Mouse (Mus musculus): ENCODE measurements at regions not wholly inside any gene's neighbourhood (a gene's known extent, or its start where the extent isn't known, plus 50 kb on each side); places are given as distances from the start of the nearest gene placed in this dataset.

GRCm38 (mm10) chr12:48605423-48605822 lies 777.0 kb upstream of the Foxg1 start:
- no peak overlapping the region for H3K9ac ChIP-seq (replicated peaks)

GRCm38 (mm10) chr12:48609391-48609790 lies 773.1 kb upstream of the Foxg1 start:
- no peak overlapping the region for H3K4me3 ChIP-seq
- no peaks in the 10 kb centered on the region for H3K36me3 ChIP-seq
- WGBS, result 62% methylated on average over 6 of the region's 6 CpGs
- H3K4me1 ChIP-seq, result no peaks in the 10 kb centered on the region
- H3K27ac ChIP-seq (replicated peaks), result no peak overlapping the region
- H3K9me3 ChIP-seq, result no peaks in the 10 kb centered on the region
- no peak overlapping the region for H3K9ac ChIP-seq (replicated peaks)
- H3K27me3 ChIP-seq, result no peaks in the 10 kb centered on the region
- no peak overlapping the region for H3K4me2 ChIP-seq (replicated peaks)
- ATAC-seq (replicated peaks), result no peak

More at GRCm38 (mm10) chr12:48605423-48605822, 777.0 kb upstream of the Foxg1 start:
- ATAC-seq (replicated peaks), result no peak
- Histone ChIP-seq H3K4me1 (no peaks in the 10 kb centered on the region), H3K9me3 (no peaks in the 10 kb centered on the region), H3K4me3 (no peak overlapping the region), H3K4me2 (replicated peaks) (no peak overlapping the region), H3K27me3 (no peaks in the 10 kb centered on the region), H3K27ac (replicated peaks) (no peak overlapping the region), H3K36me3 (no peaks in the 10 kb centered on the region)

- Histone ChIP-seq H3K4me2 (replicated peaks) (no peak overlapping the region), H3K9ac (replicated peaks) (no peak overlapping the region), H3K36me3 (no peaks in the 10 kb centered on the region), H3K4me1 (no peaks in the 10 kb centered on the region), H3K9me3 (no peaks in the 10 kb centered on the region), H3K4me3 (no peak overlapping the region), H3K27ac (replicated peaks) (no peak overlapping the region), H3K27me3 (no peaks in the 10 kb centered on the region)
- 57% methylated on average over 5 of the region's 5 CpGs for WGBS
- ATAC-seq (replicated peaks), result 0 out of 2 replicates have a peak, but pooled peaks have one; percentile 26
These were observed 770.4 kb upstream of the Foxg1 start for GRCm38 (mm10) chr12:48612066-48612465.

GRCm38 (mm10) chr12:48616337-48616736 lies 766.1 kb upstream of the Foxg1 start:
- no peaks in the 10 kb centered on the region for H3K4me1 ChIP-seq
- WGBS, result 90% methylated on average over 2 of the region's 2 CpGs
- no peaks in the 10 kb centered on the region for H3K27me3 ChIP-seq
- H3K4me3 ChIP-seq, result no peak overlapping the region
- no peaks in the 10 kb centered on the region for H3K9me3 ChIP-seq
- ATAC-seq (replicated peaks), result no peak
- H3K4me2 ChIP-seq (replicated peaks), result no peak overlapping the region
- no peak overlapping the region for H3K27ac ChIP-seq (replicated peaks)
- no peaks in the 10 kb centered on the region for H3K36me3 ChIP-seq
- no peak overlapping the region for H3K9ac ChIP-seq (replicated peaks)

GRCm38 (mm10) chr12:48633559-48633958 lies 748.9 kb upstream of the Foxg1 start:
- Histone ChIP-seq H3K27ac (replicated peaks) (no peak overlapping the region), H3K4me1 (no peaks in the 10 kb centered on the region), H3K4me2 (replicated peaks) (no peak overlapping the region), H3K9me3 (no peaks in the 10 kb centered on the region), H3K36me3 (no peaks in the 10 kb centered on the region), H3K9ac (replicated peaks) (no peak overlapping the region), H3K27me3 (no peaks in the 10 kb centered on the region), H3K4me3 (no peak overlapping the region)
- ATAC-seq (replicated peaks), result no peak; the same call in 1 of the 2 replicates
- 53% methylated on average over 4 of the region's 4 CpGs for WGBS

- Histone ChIP-seq H3K9me3 (no peaks in the 10 kb centered on the region), H3K27me3 (no peaks in the 10 kb centered on the region), H3K27ac (replicated peaks) (no peak overlapping the region), H3K36me3 (no peaks in the 10 kb centered on the region), H3K4me3 (no peak overlapping the region), H3K4me2 (replicated peaks) (no peak overlapping the region), H3K4me1 (no peaks in the 10 kb centered on the region), H3K9ac (replicated peaks) (no peak overlapping the region)
- ATAC-seq (replicated peaks), result no peak
- 66% methylated on average over 6 of the region's 6 CpGs for WGBS
These were observed 747.7 kb upstream of the Foxg1 start for GRCm38 (mm10) chr12:48634671-48635241.

GRCm38 (mm10) chr12:48641974-48642373 lies 740.5 kb upstream of the Foxg1 start:
- H3K9ac ChIP-seq (replicated peaks), result no peak overlapping the region
- no peaks in the 10 kb centered on the region for H3K27me3 ChIP-seq
- ATAC-seq (replicated peaks), result no peak
- H3K36me3 ChIP-seq, result no peaks in the 10 kb centered on the region
- H3K4me1 ChIP-seq, result 0 out of 2 replicates have a peak, but pooled peaks cover 3% of the 10 kb centered on the region
- H3K4me2 ChIP-seq (replicated peaks), result no peak overlapping the region
- H3K4me3 ChIP-seq, result no peak overlapping the region
- H3K9me3 ChIP-seq, result no peaks in the 10 kb centered on the region
- no peak overlapping the region for H3K27ac ChIP-seq (replicated peaks)
- 72% methylated on average over 3 of the region's 3 CpGs for WGBS

- Histone ChIP-seq H3K36me3 (no peaks in the 10 kb centered on the region), H3K27me3 (no peaks in the 10 kb centered on the region), H3K27ac (replicated peaks) (no peak overlapping the region), H3K4me1 (0 out of 2 replicates have a peak, but pooled peaks cover 3% of the 10 kb centered on the region), H3K4me2 (replicated peaks) (no peak overlapping the region), H3K9me3 (no peaks in the 10 kb centered on the region), H3K9ac (replicated peaks) (no peak overlapping the region), H3K4me3 (no peak overlapping the region)
- no peak for ATAC-seq (replicated peaks)
- 58% methylated on average over 2 of the region's 2 CpGs for WGBS
These were observed 737.3 kb upstream of the Foxg1 start for GRCm38 (mm10) chr12:48645135-48645534.

GRCm38 (mm10) chr12:48645910-48646309 lies 736.5 kb upstream of the Foxg1 start:
- H3K4me2 ChIP-seq (replicated peaks), result no peak overlapping the region
- no peaks in the 10 kb centered on the region for H3K36me3 ChIP-seq
- WGBS, result 54% methylated on average over 7 of the region's 7 CpGs
- no peak overlapping the region for H3K4me3 ChIP-seq
- H3K9me3 ChIP-seq, result no peaks in the 10 kb centered on the region
- H3K9ac ChIP-seq (replicated peaks), result no peak overlapping the region
- H3K4me1 ChIP-seq, result 0 out of 2 replicates have a peak, but pooled peaks cover 3% of the 10 kb centered on the region
- no peaks in the 10 kb centered on the region for H3K27me3 ChIP-seq
- no peak overlapping the region for H3K27ac ChIP-seq (replicated peaks)
- no peak for ATAC-seq (replicated peaks)

- Histone ChIP-seq H3K9me3 (no peaks in the 10 kb centered on the region), H3K4me3 (no peak overlapping the region), H3K27ac (replicated peaks) (no peak overlapping the region), H3K4me2 (replicated peaks) (no peak overlapping the region), H3K9ac (replicated peaks) (no peak overlapping the region), H3K27me3 (no peaks in the 10 kb centered on the region), H3K4me1 (no peaks in the 10 kb centered on the region), H3K36me3 (no peaks in the 10 kb centered on the region)
- WGBS, result 55% methylated on average over 2 of the region's 2 CpGs
- ATAC-seq (replicated peaks), result no peak
These were observed 707.3 kb upstream of the Foxg1 start for GRCm38 (mm10) chr12:48675176-48675575.

GRCm38 (mm10) chr12:48680957-48681356 lies 701.5 kb upstream of the Foxg1 start:
- Histone ChIP-seq H3K4me2 (replicated peaks) (no peak overlapping the region), H3K27ac (replicated peaks) (no peak overlapping the region), H3K9ac (replicated peaks) (no peak overlapping the region), H3K4me3 (no peak overlapping the region), H3K27me3 (no peaks in the 10 kb centered on the region), H3K4me1 (no peaks in the 10 kb centered on the region), H3K36me3 (no peaks in the 10 kb centered on the region), H3K9me3 (no peaks in the 10 kb centered on the region)
- WGBS, result 66% methylated on average over 1 of the region's 1 CpGs
- no peak for ATAC-seq (replicated peaks)

- Histone ChIP-seq H3K4me1 (no peaks in the 10 kb centered on the region), H3K27ac (replicated peaks) (no peak overlapping the region), H3K9me3 (no peaks in the 10 kb centered on the region), H3K4me2 (replicated peaks) (no peak overlapping the region), H3K36me3 (no peaks in the 10 kb centered on the region), H3K27me3 (no peaks in the 10 kb centered on the region), H3K4me3 (no peak overlapping the region), H3K9ac (replicated peaks) (no peak overlapping the region)
- ATAC-seq (replicated peaks), result no peak
- 85% methylated on average over 1 of the region's 1 CpGs for WGBS
These were observed 676.5 kb upstream of the Foxg1 start for GRCm38 (mm10) chr12:48705963-48706362.

GRCm38 (mm10) chr12:48713646-48714045 lies 668.8 kb upstream of the Foxg1 start:
- H3K4me2 ChIP-seq (replicated peaks), result no peak overlapping the region
- H3K27ac ChIP-seq (replicated peaks), result no peak overlapping the region
- no peak overlapping the region for H3K4me3 ChIP-seq
- no peaks in the 10 kb centered on the region for H3K4me1 ChIP-seq
- H3K9me3 ChIP-seq, result no peaks in the 10 kb centered on the region
- no peaks in the 10 kb centered on the region for H3K36me3 ChIP-seq
- ATAC-seq (replicated peaks), result peak; percentile 64
- 80% methylated on average over 4 of the region's 4 CpGs for WGBS
- no peak overlapping the region for H3K9ac ChIP-seq (replicated peaks)
- no peaks in the 10 kb centered on the region for H3K27me3 ChIP-seq
